Mouse (Mus musculus) lung, embryonic 14.5 days (tissue): ENCODE measurements around the gene Exoc6. TPM values are rescaled to one million over a fixed set of nuclear protein-coding genes. Genes with fewer than 3 reads are reported as not detected.

ENCODE experiments used
- ATAC-seq: fragments of 200-750 bp; cut with Nextera tagmentation; 2 replicates; pipeline ENCODE4 v1.8.0; 2017; ENCODE audit warnings: mild to moderate bottlenecking, moderate TSS enrichment, moderate library complexity; ENCODE audit not compliant: insufficient read depth
- DNase-seq: peaks from one replicate; pipeline ENCODE4 v3.0.0-alpha.2; 2015
- H3K27ac ChIP-seq: fragments of 300-500 bp; sonication (generic); 2 replicates; pipeline ENCODE4 v1.5.1; 2014; ENCODE audit warnings: low read depth, mild to moderate bottlenecking, moderate library complexity
- H3K27me3 ChIP-seq: fragments of 300-500 bp; sonication (generic); 2 replicates; pipeline ENCODE4 v1.6.1; 2014; ENCODE audit warnings: low read length, control low read depth; ENCODE audit not compliant: insufficient read depth
- H3K36me3 ChIP-seq: fragments of 300-500 bp; sonication (generic); 2 replicates; pipeline ENCODE4 v1.6.1; 2014; ENCODE audit warnings: control low read depth; ENCODE audit not compliant: insufficient read depth
- H3K4me1 ChIP-seq: fragments of 300-500 bp; sonication (generic); 2 replicates; pipeline ENCODE4 v1.6.1; 2014; ENCODE audit warnings: antibody characterized with exemption, control low read depth; ENCODE audit not compliant: insufficient read depth
- H3K4me2 ChIP-seq: fragments of 300-500 bp; sonication (generic); 2 replicates; pipeline ENCODE4 v1.6.1; 2014; ENCODE audit warnings: mild to moderate bottlenecking
- H3K4me3 ChIP-seq: fragments of 300-500 bp; sonication (generic); 2 replicates; pipeline ENCODE4 v1.5.1; 2014; ENCODE audit warnings: low read depth, low read length
- H3K9ac ChIP-seq: fragments of 300-500 bp; sonication (generic); 2 replicates; pipeline ENCODE4 v1.6.1; 2014
- H3K9me3 ChIP-seq: fragments of 300-500 bp; sonication (generic); 2 replicates; pipeline ENCODE4 v1.6.1; 2016; ENCODE audit warnings: low read depth, low read length, control low read depth
- CTCF ChIP-seq: IDR thresholded peaks from 2 replicates; pipeline ENCODE4 v1.5.1; 2016; ENCODE audit warnings: antibody characterized with exemption, low read depth
- WGBS: fragments of 180-500 bp; shearing (Covaris S2); extraction: QIAGEN DNeasy Blood & Tissue Kit; methylation state at CpG from one replicate; pipeline ENCODE4 v1.1.7; 2014; 5-methylcytosine and 5-hydroxymethylcytosine counted together
- polyA plus RNA-seq: library from polyadenylated mRNA; unstranded; fragments of >200 nt; fragmentation: Nextera tagmentation; extraction: Ambion mirVana; gene quantifications from 2 replicates; pipeline ENCODE4 v1.2.1, GENCODE M21; 2014

The Exoc6 gene
- polyA plus RNA-seq, 1 experiment from 2014 or later, result 13.2 TPM

- WGBS, result 17% methylated on average over 4 of the region's 4 CpGs
- no peak overlapping the region for H3K9ac ChIP-seq
Observed at GRCm38 (mm10) chr19:37579607-37580006, 29.4 kb downstream of the Exoc6 start.

GRCm38 (mm10) chr19:37580438-37580837, 30.2 kb downstream of the Exoc6 start:
- WGBS, result 74% methylated on average over 6 of the region's 6 CpGs
- H3K27ac ChIP-seq, result no peak overlapping the region
- ATAC-seq, result no peak

More at GRCm38 (mm10) chr19:37579607-37580006, 29.4 kb downstream of the Exoc6 start:
- DNase-seq (peak; percentile 26), ATAC-seq (peak; percentile 62; the same call in 1 of the 2 replicates)
- no peak for TF ChIP-seq CTCF
- no peaks in the 10 kb centered on the region for H3K36me3 ChIP-seq
- no peaks in the 10 kb centered on the region for H3K4me1 ChIP-seq
- H3K4me3 ChIP-seq, result no peak overlapping the region
- no peaks in the 10 kb centered on the region for H3K27me3 ChIP-seq
- 0 out of 2 replicates have a peak overlapping the region, but pooled peaks have one; percentile 12 for H3K4me2 ChIP-seq
- no peaks in the 10 kb centered on the region for H3K9me3 ChIP-seq
- H3K27ac ChIP-seq, result no peak overlapping the region

GRCm38 (mm10) chr19:37585210-37585609, 35.0 kb downstream of the Exoc6 start:
- Histone ChIP-seq H3K4me1 (peaks cover 3% of the 10 kb centered on the region; the same call in 1 of the 2 replicates), H3K27me3 (no peaks in the 10 kb centered on the region), H3K36me3 (no peaks in the 10 kb centered on the region), H3K9ac (no peak overlapping the region), H3K27ac (no peak overlapping the region), H3K4me2 (peak overlapping the region; percentile 30), H3K4me3 (no peak overlapping the region), H3K9me3 (no peaks in the 10 kb centered on the region)
- 19% methylated on average over 14 of the region's 14 CpGs for WGBS
- DNase-seq (peak; percentile 67), ATAC-seq (peak; percentile 80)
- TF ChIP-seq CTCF, result no peak

More at GRCm38 (mm10) chr19:37580438-37580837, 30.2 kb downstream of the Exoc6 start:
- H3K27me3 ChIP-seq, result no peaks in the 10 kb centered on the region
- H3K36me3 ChIP-seq, result no peaks in the 10 kb centered on the region
- TF ChIP-seq CTCF, result no peak
- H3K9ac ChIP-seq, result no peak overlapping the region
- H3K4me1 ChIP-seq, result no peaks in the 10 kb centered on the region
- no peak overlapping the region for H3K4me3 ChIP-seq
- H3K4me2 ChIP-seq, result no peak overlapping the region
- no peak for DNase-seq
- no peaks in the 10 kb centered on the region for H3K9me3 ChIP-seq

- WGBS, result 36% methylated on average over 8 of the region's 8 CpGs
- TF ChIP-seq CTCF, result no peak
- no peak overlapping the region for H3K9ac ChIP-seq
- H3K4me2 ChIP-seq, result peak overlapping the region; percentile 30
- no peaks in the 10 kb centered on the region for H3K36me3 ChIP-seq
- H3K27me3 ChIP-seq, result no peaks in the 10 kb centered on the region
- H3K9me3 ChIP-seq, result no peaks in the 10 kb centered on the region
- H3K27ac ChIP-seq, result no peak overlapping the region
- ATAC-seq (no peak), DNase-seq (peak; percentile 8)
- no peak overlapping the region for H3K4me3 ChIP-seq
- H3K4me1 ChIP-seq, result peaks cover 3% of the 10 kb centered on the region; the same call in 1 of the 2 replicates
Observed at GRCm38 (mm10) chr19:37585684-37586083, 35.5 kb downstream of the Exoc6 start.

- TF ChIP-seq CTCF, result no peak
- DNase-seq (no peak), ATAC-seq (no peak)
- H3K4me2 ChIP-seq, result no peak overlapping the region
- 84% methylated on average over 7 of the region's 7 CpGs for WGBS
- H3K27ac ChIP-seq, result no peak overlapping the region
- no peak overlapping the region for H3K4me3 ChIP-seq
- peaks cover 3% of the 10 kb centered on the region; the same call in 1 of the 2 replicates for H3K4me1 ChIP-seq
- H3K27me3 ChIP-seq, result no peaks in the 10 kb centered on the region
- H3K9me3 ChIP-seq, result no peaks in the 10 kb centered on the region
- H3K36me3 ChIP-seq, result no peaks in the 10 kb centered on the region; the same call in 1 of the 2 replicates
- no peak overlapping the region for H3K9ac ChIP-seq
Observed at GRCm38 (mm10) chr19:37590544-37590943, 40.3 kb downstream of the Exoc6 start.

GRCm38 (mm10) chr19:37601968-37602848, 52.0 kb downstream of the Exoc6 start:
- peak overlapping the region; percentile 39 for H3K4me2 ChIP-seq
- H3K4me1 ChIP-seq, result no peaks in the 10 kb centered on the region
- H3K9ac ChIP-seq, result no peak overlapping the region
- ATAC-seq (peak; percentile 49; the same call in 1 of the 2 replicates), DNase-seq (peak; percentile 93)
- no peaks in the 10 kb centered on the region for H3K9me3 ChIP-seq
- TF ChIP-seq CTCF, result peak; percentile 62
- H3K27ac ChIP-seq, result no peak overlapping the region
- H3K4me3 ChIP-seq, result no peak overlapping the region
- WGBS, result 33% methylated on average over 22 of the region's 22 CpGs
- H3K36me3 ChIP-seq, result no peaks in the 10 kb centered on the region
- H3K27me3 ChIP-seq, result no peaks in the 10 kb centered on the region

GRCm38 (mm10) chr19:37609991-37610390, 59.8 kb downstream of the Exoc6 start:
- H3K9ac ChIP-seq, result no peak overlapping the region
- WGBS, result 71% methylated on average over 7 of the region's 7 CpGs
- no peaks in the 10 kb centered on the region for H3K36me3 ChIP-seq
- TF ChIP-seq CTCF, result no peak
- no peak overlapping the region for H3K27ac ChIP-seq
- no peak overlapping the region for H3K4me3 ChIP-seq
- DNase-seq, result peak; percentile 5
- no peaks in the 10 kb centered on the region for H3K9me3 ChIP-seq
- no peak overlapping the region for H3K4me2 ChIP-seq
- no peak for ATAC-seq
- no peaks in the 10 kb centered on the region for H3K27me3 ChIP-seq
- no peaks in the 10 kb centered on the region for H3K4me1 ChIP-seq
